Mouse (Mus musculus) heart, embryonic 14.5 days (tissue): ENCODE data around the gene Npr2. TPM values are rescaled to one million over a fixed set of nuclear protein-coding genes. Genes with fewer than 3 reads are reported as not detected.
A peak's percentile ranks its signal among the peaks of the same experiment; 100 is the strongest.

Source experiments
- ATAC-seq: fragments of 200-750 bp; cut with Nextera tagmentation; 2 replicates; pipeline ENCODE4 v1.8.0; 2017; ENCODE audit warnings: low read depth, moderate TSS enrichment; ENCODE audit not compliant: insufficient number of reproducible peaks, insufficient read depth, low FRiP score
- H3K27ac ChIP-seq, 2 experiments: fragments of 200-500 bp in 1 of 2; fragments of 300-500 bp in 1 of 2; sonication (generic) in 1 of 2; replicated peaks in 1 of 2; 2 replicates each; pipeline ENCODE4 v1.5.1; 2012 to 2014; ENCODE audit warnings: low read depth in 2 of 2, low read length in 2 of 2, control low read depth in 1 of 2, mild to moderate bottlenecking in 1 of 2, mixed read lengths in 1 of 2; ENCODE audit not compliant: control insufficient read depth in 1 of 2, insufficient read depth in 1 of 2
- H3K27me3 ChIP-seq: fragments of 300-500 bp; sonication (generic); 2 replicates; pipeline ENCODE4 v1.6.1; 2014; ENCODE audit warnings: mild to moderate bottlenecking, low read length, control low read depth; ENCODE audit not compliant: control insufficient read depth, insufficient read depth
- H3K36me3 ChIP-seq: fragments of 300-500 bp; sonication (generic); 2 replicates; pipeline ENCODE4 v1.6.1; 2014; ENCODE audit warnings: mild to moderate bottlenecking, control low read depth, low read length, mixed read lengths; ENCODE audit not compliant: control insufficient read depth, insufficient read depth
- H3K4me1 ChIP-seq, 2 experiments: fragments of 200-500 bp in 1 of 2; fragments of 300-500 bp in 1 of 2; sonication (generic) in 1 of 2; 2 replicates each; pipeline ENCODE4 v1.6.1; 2012 to 2014; ENCODE audit warnings: low read length in 2 of 2, control low read depth in 1 of 2, mixed read lengths in 1 of 2; ENCODE audit not compliant: control insufficient read depth in 2 of 2, insufficient read depth in 2 of 2
- H3K4me2 ChIP-seq: fragments of 300-500 bp; sonication (generic); 2 replicates; pipeline ENCODE4 v1.6.1; 2014; ENCODE audit warnings: mild to moderate bottlenecking, low read length
- H3K4me3 ChIP-seq, 2 experiments: fragments of 200-500 bp in 1 of 2; fragments of 300-500 bp in 1 of 2; sonication (generic) in 1 of 2; 2 replicates each; pipeline ENCODE4 v1.5.1; 2012 to 2014; ENCODE audit warnings: low read length in 2 of 2, mild to moderate bottlenecking in 2 of 2, control low read depth in 1 of 2, low read depth in 1 of 2, moderate library complexity in 1 of 2; ENCODE audit not compliant: control insufficient read depth in 1 of 2, insufficient read depth in 1 of 2
- H3K9ac ChIP-seq: fragments of 300-500 bp; sonication (generic); 2 replicates; pipeline ENCODE4 v1.6.1; 2014; ENCODE audit warnings: mild to moderate bottlenecking, low read length
- H3K9me3 ChIP-seq: fragments of 300-500 bp; sonication (generic); 2 replicates; pipeline ENCODE4 v1.6.1; 2016; ENCODE audit warnings: low read length, control low read depth; ENCODE audit not compliant: control insufficient read depth
- WGBS: fragments of 180-500 bp; shearing (Covaris S2); extraction: QIAGEN DNeasy Blood & Tissue Kit; methylation state at CpG from one replicate; pipeline ENCODE4 v1.1.7; 2014; 5-methylcytosine and 5-hydroxymethylcytosine counted together
- polyA plus RNA-seq: library from polyadenylated mRNA; unstranded; fragments of >200 nt; fragmentation: Nextera tagmentation; extraction: Ambion mirVana; gene quantifications from 2 replicates; pipeline ENCODE4 v1.2.1, GENCODE M21; 2014

Gene Npr2
- polyA plus RNA-seq, 1 experiment from 2014 or later = 13.2 TPM

DNA sequence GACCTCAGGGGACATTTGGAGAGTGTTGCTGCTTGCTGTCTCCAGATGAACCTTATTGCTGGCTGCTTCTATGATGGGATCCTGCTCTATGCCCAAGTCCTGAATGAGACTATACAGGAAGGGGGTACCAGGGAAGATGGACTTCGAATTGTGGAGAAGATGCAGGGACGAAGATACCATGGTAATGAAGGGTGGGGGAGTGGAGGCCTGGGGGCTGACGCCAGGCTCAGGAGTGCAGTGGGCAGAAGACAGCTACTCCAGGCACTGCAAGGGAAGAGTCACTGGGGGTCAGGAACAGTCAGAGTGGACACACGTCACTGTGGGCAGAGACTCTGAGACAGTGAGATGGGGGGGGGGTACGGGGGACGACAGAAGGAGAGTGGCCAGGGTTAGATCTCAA, 8.8 kb downstream of the Npr2 start:
- no peak overlapping the region for H3K27ac ChIP-seq
- WGBS = 69% methylated on average over 6 of the region's 6 CpGs
- no peaks in the 10 kb centered on the region for H3K9me3 ChIP-seq
- H3K27me3 ChIP-seq = no peaks in the 10 kb centered on the region
- ATAC-seq = no peak
- H3K4me2 ChIP-seq = no peak overlapping the region
- peaks cover 2 to 3% of the 10 kb centered on the region in 2 experiments; a peak in 3 of 4 replicates for H3K4me1 ChIP-seq
- peaks cover 27% of the 10 kb centered on the region for H3K36me3 ChIP-seq
- no peak overlapping the region for H3K4me3 ChIP-seq
- H3K9ac ChIP-seq = no peak overlapping the region

DNA sequence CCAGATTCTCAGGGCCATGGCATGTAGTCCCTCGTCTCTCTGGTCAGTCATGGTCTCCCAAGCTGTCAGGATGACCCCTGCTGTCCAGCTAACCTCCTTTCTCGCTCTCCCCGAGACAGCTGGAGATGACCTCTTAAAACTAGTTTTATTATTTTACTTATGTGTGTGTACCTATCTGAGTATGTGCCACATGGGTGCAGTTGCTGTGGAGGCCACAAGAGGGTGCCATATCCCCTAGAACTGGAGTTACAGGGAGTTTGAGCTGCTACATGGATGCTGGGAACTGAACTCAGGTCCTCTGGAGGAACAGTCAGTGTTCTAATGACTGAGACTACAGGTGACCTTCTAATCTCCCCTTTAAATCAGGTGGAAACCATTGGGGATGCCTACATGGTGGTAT, 18.0 kb downstream of the Npr2 start:
- Histone ChIP-seq H3K4me3 (no peak overlapping the region), H3K36me3 (peaks cover 49% of the 10 kb centered on the region), H3K4me1 (0 out of 4 replicates have a peak, but pooled peaks cover 0 to 7% of the 10 kb centered on the region in 2 experiments), H3K9ac (no peak overlapping the region), H3K4me2 (no peak overlapping the region), H3K9me3 (peaks cover 9% of the 10 kb centered on the region), H3K27ac (no peak overlapping the region), H3K27me3 (no peaks in the 10 kb centered on the region)
- WGBS = 96% methylated on average over 3 of the region's 3 CpGs
- no peak for ATAC-seq

DNA sequence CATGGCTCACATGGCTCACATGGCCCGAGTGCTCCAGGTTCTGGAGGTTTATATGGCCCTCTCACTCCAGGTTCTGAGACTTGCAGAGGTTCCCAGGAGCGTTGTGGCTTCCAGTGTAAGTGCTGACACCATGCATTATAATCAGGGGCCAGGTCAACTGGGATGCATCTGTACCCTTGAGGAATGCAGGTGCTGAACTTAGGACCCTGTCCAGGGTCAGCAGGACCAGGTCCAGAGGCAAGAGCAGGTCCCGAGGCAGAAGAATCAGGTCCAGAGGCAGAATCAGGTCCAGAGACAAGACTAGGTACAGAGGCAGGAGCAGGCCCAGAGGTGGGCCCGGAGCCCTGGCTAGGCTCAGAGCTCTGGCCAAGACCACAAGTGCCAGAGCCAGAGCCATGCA, 21.0 kb downstream of the Npr2 start:
- Histone ChIP-seq H3K4me3 (no peak overlapping the region), H3K9me3 (peaks cover 9% of the 10 kb centered on the region), H3K4me2 (peak overlapping the region; percentile 59; the same call in 1 of the 2 replicates), H3K36me3 (peaks cover 26% of the 10 kb centered on the region), H3K27ac (no peak overlapping the region), H3K4me1 (peaks cover 2 to 17% of the 10 kb centered on the region in 2 experiments; a peak in 2 of 4 replicates), H3K27me3 (no peaks in the 10 kb centered on the region), H3K9ac (no peak overlapping the region)
- 87% methylated on average over 4 of the region's 4 CpGs for WGBS
- no peak for ATAC-seq

DNA sequence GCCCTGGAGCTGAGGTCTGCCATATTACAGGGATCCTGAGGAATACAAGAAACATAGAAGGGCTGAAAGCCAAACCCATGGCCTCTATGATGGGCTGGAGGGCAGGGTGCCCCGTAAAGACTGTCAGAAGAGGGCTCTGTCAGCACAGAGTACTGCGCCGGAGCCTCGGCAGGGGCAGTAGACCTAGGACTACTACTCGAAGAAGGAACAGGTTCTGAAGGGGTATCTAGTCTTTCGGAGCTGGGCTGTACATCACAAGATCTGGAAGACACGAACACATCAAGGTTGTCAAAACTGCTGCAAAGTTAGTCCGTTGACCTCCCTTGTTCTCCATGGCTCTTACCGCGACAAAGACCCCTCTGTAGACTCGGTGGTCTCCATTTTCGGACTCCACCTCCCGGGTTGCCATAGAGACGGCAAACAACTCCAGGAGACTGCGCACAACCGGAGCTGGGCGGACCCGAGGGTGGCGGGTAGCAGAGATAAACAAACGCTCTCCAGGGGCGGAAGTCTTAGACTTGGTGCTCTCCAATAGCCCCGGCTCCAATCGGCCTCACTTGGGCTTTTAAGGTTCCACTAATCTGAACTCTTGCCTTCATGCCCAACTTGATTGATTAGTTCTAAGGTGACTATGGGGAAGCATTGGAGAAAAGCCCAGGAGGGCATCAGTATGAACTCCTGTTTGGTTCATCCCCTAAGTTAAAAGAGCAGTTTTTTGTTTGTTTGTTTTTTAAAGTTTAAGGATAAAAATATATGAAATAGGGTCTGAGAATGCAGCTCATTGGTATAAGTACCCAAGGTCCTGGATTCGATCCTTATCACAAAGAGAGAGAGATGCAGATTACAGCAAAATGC, 21.7 kb downstream of the Npr2 start, which contains the start of gene Spag8:
TSS of gene Spag8 (minus strand) at position 434 of the 855 bp plus-strand sequence.
- H3K27ac ChIP-seq = no peak within 1 kb of the TSS
- H3K4me3 ChIP-seq = peak within 1 kb of the TSS; percentile 22 to 25
- ATAC-seq = no peak
- peaks cover 2 to 17% of the 10 kb centered on the region in 2 experiments; a peak in 2 of 4 replicates for H3K4me1 ChIP-seq
- H3K36me3 ChIP-seq = peaks cover 23% of the 10 kb centered on the region
- peak within 1 kb of the TSS; percentile 28 for H3K9ac ChIP-seq
- H3K27me3 ChIP-seq = no peaks in the 10 kb centered on the region
- WGBS = 15% methylated on average over 24 of the region's 24 CpGs
- H3K4me2 ChIP-seq = peak within 1 kb of the TSS; percentile 59
- H3K9me3 ChIP-seq = peaks cover 9% of the 10 kb centered on the region

DNA sequence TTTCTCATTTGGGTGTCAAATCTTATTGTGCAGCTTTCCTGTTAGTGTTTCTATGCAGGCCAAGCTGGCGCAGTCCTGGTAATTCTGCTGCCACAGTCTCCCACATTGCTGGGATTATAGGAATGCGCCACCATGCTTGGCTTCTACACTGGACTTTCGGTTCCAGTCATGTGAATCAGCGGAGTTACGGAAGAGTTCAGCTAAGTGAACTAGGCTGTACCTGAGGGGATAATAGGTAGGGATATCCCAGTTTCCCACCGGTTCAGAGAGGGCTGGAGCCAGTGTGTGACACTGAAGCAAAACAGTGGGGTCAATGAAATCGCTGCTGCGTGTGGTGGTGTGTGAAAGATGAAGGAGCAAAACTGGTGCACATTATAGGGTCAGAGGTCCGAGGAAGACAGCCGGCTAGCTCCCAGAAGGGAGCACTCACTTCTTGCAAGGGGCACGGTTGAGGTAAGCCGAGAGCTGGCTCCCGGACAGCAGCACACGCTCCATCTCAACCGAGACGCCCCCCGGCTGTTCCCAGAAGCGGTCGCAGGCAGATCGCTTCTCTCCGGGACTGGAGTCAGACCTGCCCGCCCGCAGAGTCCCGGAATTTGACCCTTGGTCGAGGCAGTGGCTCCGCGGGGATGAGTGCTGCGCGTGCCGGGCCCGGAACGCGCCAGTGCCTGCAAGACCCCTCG, 24.1 kb downstream of the Npr2 start:
- Histone ChIP-seq H3K4me1 (peaks cover 2 to 17% of the 10 kb centered on the region in 2 experiments; a peak in 2 of 4 replicates), H3K9me3 (no peaks in the 10 kb centered on the region), H3K4me2 (peak overlapping the region; percentile 90), H3K36me3 (0 out of 2 replicates have a peak, but pooled peaks cover 5% of the 10 kb centered on the region), H3K27ac (peak overlapping the region; percentile 80 to 95), H3K27me3 (peaks cover 4% of the 10 kb centered on the region; the same call in 1 of the 2 replicates), H3K9ac (peak overlapping the region; percentile 92), H3K4me3 (peak overlapping the region; percentile 73 to 84)
- 5% methylated on average over 34 of the region's 34 CpGs for WGBS
- peak; percentile 22 for ATAC-seq

DNA sequence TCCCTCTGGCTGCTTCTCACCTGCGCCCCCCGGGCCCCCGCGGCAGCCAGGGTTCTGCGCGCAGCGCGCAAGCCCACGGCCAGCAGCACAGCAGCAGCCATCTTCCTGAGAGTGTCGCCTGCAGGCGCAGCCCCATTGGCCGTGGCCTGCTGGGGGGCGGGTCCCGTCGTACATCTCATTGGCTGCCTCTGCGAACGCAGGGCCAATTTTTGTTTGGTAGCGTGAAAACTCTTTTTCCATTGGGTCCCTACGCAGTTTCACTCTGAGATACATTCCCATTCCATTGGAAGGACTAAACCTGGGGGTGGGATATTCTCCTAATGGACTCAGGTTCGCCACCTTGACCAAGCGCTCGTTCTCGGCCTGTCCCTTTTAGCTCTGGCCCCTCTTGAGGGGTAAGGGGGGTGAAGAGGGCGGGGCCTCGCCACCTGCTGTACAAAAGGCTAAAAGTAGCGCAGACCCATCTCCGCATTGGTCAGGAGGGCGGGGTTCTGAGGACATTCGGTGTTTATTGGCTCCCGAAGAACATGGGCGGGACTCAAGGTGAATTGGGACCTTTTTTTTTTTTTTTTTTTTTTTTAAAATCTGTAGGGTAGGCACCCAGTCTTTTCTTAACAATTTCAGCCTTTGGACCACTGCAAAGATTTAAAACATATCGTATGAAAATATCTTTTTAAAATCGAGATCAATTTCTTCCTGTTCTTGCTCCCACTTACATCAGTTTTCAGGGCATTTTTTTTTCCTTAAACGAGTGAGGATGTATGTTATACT, 24.8 kb downstream of the Npr2 start, which contains the start of gene Hint2:
TSS of gene Hint2 (minus strand) at position 128 of the 771 bp plus-strand sequence.
- WGBS = 1% methylated on average over 34 of the region's 34 CpGs
- H3K4me3 ChIP-seq = peak within 1 kb of the TSS; percentile 73 to 84
- H3K4me2 ChIP-seq = peak within 1 kb of the TSS; percentile 90
- peak within 1 kb of the TSS; percentile 80 to 95 for H3K27ac ChIP-seq
- no peaks in the 10 kb centered on the region for H3K9me3 ChIP-seq
- H3K36me3 ChIP-seq = 0 out of 2 replicates have a peak, but pooled peaks cover 2% of the 10 kb centered on the region
- peaks cover 2 to 17% of the 10 kb centered on the region in 2 experiments; a peak in 2 of 4 replicates for H3K4me1 ChIP-seq
- H3K9ac ChIP-seq = peak within 1 kb of the TSS; percentile 92
- peaks cover 4% of the 10 kb centered on the region; the same call in 1 of the 2 replicates for H3K27me3 ChIP-seq
- ATAC-seq = peak; percentile 93

DNA sequence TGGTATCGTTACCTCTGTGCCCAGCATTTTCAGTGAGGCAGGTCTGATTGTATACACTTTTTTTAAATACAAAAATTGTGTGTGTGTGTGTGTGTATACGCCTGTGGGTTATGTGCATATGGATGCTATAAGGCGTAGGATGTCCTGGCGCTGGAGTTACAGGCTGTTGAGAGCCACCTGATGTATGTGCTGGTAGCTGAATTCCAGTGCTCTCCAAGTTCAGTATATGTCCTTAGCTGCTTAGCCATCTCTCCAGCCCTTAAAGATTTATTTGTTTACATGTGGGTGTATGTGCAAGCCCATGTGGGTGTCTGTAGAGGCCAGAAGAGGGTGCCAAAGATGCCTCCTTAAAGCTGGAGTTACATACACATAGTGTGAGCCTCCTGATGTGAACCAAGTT, 25.4 kb downstream of the Npr2 start:
- WGBS = 67% methylated on average over 4 of the region's 4 CpGs
- no peak overlapping the region for H3K9ac ChIP-seq
- H3K27ac ChIP-seq = peak overlapping the region in 1 of 2 experiments; percentile 95; a peak in 1 of 4 replicates
- peak overlapping the region in 1 of 2 experiments; percentile 84; a peak in 2 of 4 replicates for H3K4me3 ChIP-seq
- peaks cover 7% of the 10 kb centered on the region for H3K27me3 ChIP-seq
- no peak for ATAC-seq
- H3K4me1 ChIP-seq = peaks cover 2 to 17% of the 10 kb centered on the region in 2 experiments; a peak in 2 of 4 replicates
- H3K4me2 ChIP-seq = peak overlapping the region; percentile 90
- H3K9me3 ChIP-seq = no peaks in the 10 kb centered on the region
- no peaks in the 10 kb centered on the region for H3K36me3 ChIP-seq
